ENCODE assay signal across 12 mouse cellular contexts in the genomic region with DNA sequence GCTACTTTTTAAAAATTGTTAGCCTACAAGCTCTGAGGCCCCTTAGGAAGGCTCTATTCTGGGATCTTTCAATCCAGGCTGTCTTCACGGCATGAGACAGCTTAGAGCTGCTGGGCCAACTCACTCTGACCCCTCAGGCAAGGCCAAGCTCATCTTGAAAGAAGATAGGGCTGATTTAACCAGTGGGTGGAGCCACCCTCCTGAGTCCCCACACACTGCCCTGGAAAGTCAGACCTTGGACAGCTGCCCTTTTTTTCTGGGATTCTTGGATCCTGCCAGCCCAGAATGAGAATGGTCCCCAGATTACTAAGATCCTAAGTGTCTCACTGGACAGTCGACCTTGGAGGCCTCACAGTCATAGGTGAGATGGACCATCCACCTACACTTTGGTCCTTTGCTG. TPM values are rescaled to one million over a fixed set of nuclear protein-coding genes. Genes with fewer than 3 reads are reported as not detected.
A peak's percentile ranks its signal among the peaks of the same experiment; 100 is the strongest.
DNase-seq lines count a peak whose midpoint lies in the region; ATAC-seq and TF ChIP-seq lines count a peak whose summit lies in the region.
"Had no signal": no experiment of that assay in that cellular context is flagged by ENCODE, and none has a peak within 500 bp of the region (broad histone marks: within the 10 kb centered on the region; RNA-seq: fewer than 3 reads in every experiment).

No protein-coding gene starts in this region.

- DNase-seq in kidney, adult 2 months: peak; percentile 55
- peak; percentile 34 for DNase-seq in adrenal gland, postnatal 10 days
- DNase-seq in cerebellum, postnatal 10 days: peak; percentile 67 to 68
- peak; percentile 22 for DNase-seq in kidney, postnatal 14 days
- no peak for DNase-seq in yolk sac, embryonic 10.5 days (ENCODE audit: low spot score)
- DNase-seq: lung, postnatal 36 days; thymus, adult 2 months had no signal

- H3K9ac ChIP-seq in kidney, embryonic 16.5 days (replicated peaks; ENCODE audit: low read length): no peak overlapping the region
- H3K9ac ChIP-seq: liver, embryonic 15.5 days; midbrain, embryonic 12.5 days had no signal

- WGBS in kidney, adult 2 months: 8% methylated on average over 2 of the region's 2 CpGs
- WGBS in kidney, embryonic 16.5 days: 9% methylated on average over 2 of the region's 2 CpGs

- H3K36me3 ChIP-seq in kidney, adult 2 months (ENCODE audit: control insufficient read depth, insufficient read depth, low read length): no peaks in the 10 kb centered on the region
- H3K36me3 ChIP-seq in kidney, embryonic 16.5 days (ENCODE audit: insufficient read depth, low read length): no peaks in the 10 kb centered on the region
- H3K36me3 ChIP-seq: hindbrain, embryonic 10.5 days; liver, embryonic 15.5 days; midbrain, embryonic 12.5 days had no signal

- no peak overlapping the region for H3K4me2 ChIP-seq in kidney, embryonic 16.5 days (replicated peaks; ENCODE audit: low read depth, low read length)
- H3K4me2 ChIP-seq: liver, embryonic 15.5 days; midbrain, embryonic 12.5 days had no signal

- no peak for TF ChIP-seq CTCF in kidney, adult 2 months (conservative IDR thresholded peaks at IDR 0.05; ENCODE audit: insufficient read depth, insufficient read length, low read depth, low read length)

- no peak for ATAC-seq in kidney, embryonic 16.5 days (ENCODE audit: low FRiP score, low TSS enrichment)
- ATAC-seq in granulocyte monocyte progenitor cell, adult 5-6 weeks (replicated peaks; ENCODE audit: poor library complexity, severe bottlenecking): no peak

- no peaks in the 10 kb centered on the region for H3K27me3 ChIP-seq in kidney, adult 2 months (replicated peaks; ENCODE audit: control insufficient read depth, insufficient read depth, low read length)
- peaks cover 9% of the 10 kb centered on the region; the same call in 1 of the 2 replicates for H3K27me3 ChIP-seq in kidney, embryonic 16.5 days (ENCODE audit: insufficient read depth, low read length)

- no peaks in the 10 kb centered on the region; the same call in 1 of the 2 replicates for H3K4me1 ChIP-seq in kidney, adult 2 months (ENCODE audit: control insufficient read depth, insufficient read depth, low read length)
- H3K4me1 ChIP-seq in kidney, embryonic 16.5 days (ENCODE audit: insufficient read depth, low read length): no peaks in the 10 kb centered on the region
- H3K4me1 ChIP-seq: liver, embryonic 15.5 days had no signal

- no peak overlapping the region for H3K27ac ChIP-seq in kidney, adult 2 months (ENCODE audit: insufficient read depth, low read depth, low read length)
- no peak overlapping the region for H3K27ac ChIP-seq in kidney, embryonic 16.5 days (ENCODE audit: low read length)
- H3K27ac ChIP-seq: hindbrain, embryonic 10.5 days; liver, embryonic 15.5 days; midbrain, embryonic 12.5 days had no signal

- TF ChIP-seq POLR2A in kidney, adult 2 months (IDR thresholded peaks at IDR 0.05; ENCODE audit: low read depth, low read length): no peak

- no peaks in the 10 kb centered on the region for H3K9me3 ChIP-seq in kidney, embryonic 16.5 days (ENCODE audit: low read length)
- H3K9me3 ChIP-seq: hindbrain, embryonic 10.5 days; liver, embryonic 15.5 days; midbrain, embryonic 12.5 days had no signal

- H3K4me3 ChIP-seq in kidney, adult 2 months (ENCODE audit: insufficient read depth, low read depth, low read length): no peak overlapping the region
- no peak overlapping the region for H3K4me3 ChIP-seq in kidney, embryonic 16.5 days (ENCODE audit: low read length)
- H3K4me3 ChIP-seq: hindbrain, embryonic 10.5 days; liver, embryonic 15.5 days; midbrain, embryonic 12.5 days had no signal

RNA-seq across cellular contexts. Expression of gene Cacna1a, which starts 47.6 kb away (rescaled TPM):
- 6.8 and 12.2 TPM in 2 replicates for polyA plus RNA-seq in kidney, adult 2 months (2012; rRNA removed)
- 2.0 and 3.0 TPM in 2 replicates for polyA plus RNA-seq in kidney, embryonic 16.5 days (2015; fragmentation: Nextera tagmentation; extraction: Ambion mirVana)
- total RNA-seq in adrenal gland, postnatal 10 days (2021): 1 to 10 TPM; 5.3 to 9.5 TPM
- total RNA-seq in granulocyte monocyte progenitor cell, adult 5-6 weeks (2014; fragmentation: Nextera tagmentation): 1.5 and 6.3 TPM in 2 replicates
- 0.57 and 7.0 TPM in 2 replicates for total RNA-seq in granulocyte monocyte progenitor cell, adult 5-6 weeks (2017)
